ENCODE assay signal across 13 mouse cellular contexts in genomic region chr16:84558113-84558917, GRCm38 (mm10). TPM values are rescaled to one million over a fixed set of nuclear protein-coding genes. Genes with fewer than 3 reads are reported as not detected.
DNase-seq lines count a peak whose midpoint lies in the region; ATAC-seq and TF ChIP-seq lines count a peak whose summit lies in the region.
"Had no signal": no experiment of that assay in that cellular context is flagged by ENCODE, and none has a peak within 500 bp of the region (broad histone marks: within the 10 kb centered on the region; RNA-seq: fewer than 3 reads in every experiment).

No protein-coding gene starts in this region.

- no peaks in the 10 kb centered on the region for H3K4me1 ChIP-seq in heart, embryonic 12.5 days (replicated peaks)
- no peaks in the 10 kb centered on the region for H3K4me1 ChIP-seq in lung, embryonic 15.5 days
- no peaks in the 10 kb centered on the region for H3K4me1 ChIP-seq in lung, adult 2 months (ENCODE audit: control insufficient read depth, insufficient read depth, low read length)
- H3K4me1 ChIP-seq in forebrain, embryonic 14.5 days (ENCODE audit: control insufficient read depth, insufficient read depth, low read length) = no peaks in the 10 kb centered on the region
- H3K4me1 ChIP-seq in neural tube, embryonic 13.5 days (replicated peaks) = peaks cover 14% of the 10 kb centered on the region; the same call in 1 of the 2 replicates
- H3K4me1 ChIP-seq: megakaryocyte, embryonic 14.5 days had no signal

- H3K9me3 ChIP-seq in heart, embryonic 12.5 days (replicated peaks) = no peaks in the 10 kb centered on the region
- no peaks in the 10 kb centered on the region for H3K9me3 ChIP-seq in lung, embryonic 15.5 days
- no peaks in the 10 kb centered on the region for H3K9me3 ChIP-seq in forebrain, embryonic 14.5 days (replicated peaks; ENCODE audit: control insufficient read depth, low read length)
- H3K9me3 ChIP-seq in neural tube, embryonic 13.5 days = no peaks in the 10 kb centered on the region
- H3K9me3 ChIP-seq: megakaryocyte, embryonic 14.5 days had no signal

- no peak for DNase-seq in heart, adult 11 months
- DNase-seq in lung, adult 2 months = no peak
- peak; percentile 23 for DNase-seq in forebrain, embryonic 14.5 days (ENCODE audit: low spot score)
- no peak for DNase-seq in spleen, adult 12 weeks (ENCODE audit: low spot score)
- no peak for DNase-seq in layer of hippocampus, postnatal 14 days (ENCODE audit: low spot score in 2 of 2)
- DNase-seq: gastrocnemius, postnatal 36 days; layer of hippocampus, postnatal 36 days had no signal

- TF ChIP-seq CTCF in lung, adult 2 months (IDR thresholded peaks at IDR 0.05; ENCODE audit: insufficient read depth, low read length) = no peak

- 45% methylated on average over 20 of the region's 20 CpGs for WGBS in heart, embryonic 12.5 days
- WGBS in lung, embryonic 15.5 days = 39% methylated on average over 20 of the region's 20 CpGs
- 52% methylated on average over 20 of the region's 20 CpGs for WGBS in lung, adult 2 months
- WGBS in forebrain, embryonic 14.5 days = 61% methylated on average over 20 of the region's 20 CpGs
- 56% methylated on average over 20 of the region's 20 CpGs for WGBS in neural tube, embryonic 13.5 days

- H3K36me3 ChIP-seq in heart, embryonic 12.5 days = no peaks in the 10 kb centered on the region
- H3K36me3 ChIP-seq in lung, embryonic 15.5 days = no peaks in the 10 kb centered on the region
- H3K36me3 ChIP-seq in forebrain, embryonic 14.5 days (ENCODE audit: control insufficient read depth, insufficient read depth, low read length) = no peaks in the 10 kb centered on the region
- H3K36me3 ChIP-seq in neural tube, embryonic 13.5 days = no peaks in the 10 kb centered on the region

- H3K4me2 ChIP-seq in heart, embryonic 12.5 days = peak overlapping the region; percentile 50
- H3K4me2 ChIP-seq in lung, embryonic 15.5 days = peak overlapping the region; percentile 20; the same call in 1 of the 2 replicates
- peak overlapping the region; percentile 17; the same call in 1 of the 2 replicates for H3K4me2 ChIP-seq in forebrain, embryonic 14.5 days (ENCODE audit: low read length)
- peak overlapping the region; percentile 38 for H3K4me2 ChIP-seq in neural tube, embryonic 13.5 days
- H3K4me2 ChIP-seq: liver, embryonic 11.5 days had no signal

- peak overlapping the region; percentile 30; the same call in 1 of the 2 replicates for H3K9ac ChIP-seq in heart, embryonic 12.5 days
- H3K9ac ChIP-seq in lung, embryonic 15.5 days = no peak overlapping the region
- no peak overlapping the region for H3K9ac ChIP-seq in forebrain, embryonic 14.5 days (ENCODE audit: low read length)
- H3K9ac ChIP-seq in neural tube, embryonic 13.5 days = peak overlapping the region; percentile 39

- no peak for ATAC-seq in heart, embryonic 12.5 days (ENCODE audit: insufficient number of reproducible peaks, low FRiP score)
- ATAC-seq in lung, embryonic 15.5 days (ENCODE audit: borderline replicate concordance, extremely low read depth, low FRiP score, low TSS enrichment) = no peak
- ATAC-seq in forebrain, embryonic 14.5 days = no peak
- peak; percentile 78 for ATAC-seq in neural tube, embryonic 13.5 days (ENCODE audit: low read depth)
- ATAC-seq: intestine, postnatal 0 days had no signal

- TF ChIP-seq POLR2A in lung, adult 2 months (IDR thresholded peaks at IDR 0.05; ENCODE audit: borderline replicate concordance, extremely low read depth, low read depth, low read length) = no peak

- no peak overlapping the region for H3K4me3 ChIP-seq in heart, embryonic 12.5 days
- H3K4me3 ChIP-seq in lung, embryonic 15.5 days = no peak overlapping the region
- no peak overlapping the region for H3K4me3 ChIP-seq in lung, adult 2 months (replicated peaks; ENCODE audit: extremely low read depth, low read depth, low read length)
- no peak overlapping the region for H3K4me3 ChIP-seq in forebrain, embryonic 14.5 days (ENCODE audit: low read depth, low read length)
- H3K4me3 ChIP-seq in neural tube, embryonic 13.5 days = 0 out of 2 replicates have a peak overlapping the region, but pooled peaks have one; percentile 8
- H3K4me3 ChIP-seq: megakaryocyte, embryonic 14.5 days had no signal

- no peak overlapping the region for H3K27ac ChIP-seq in heart, embryonic 12.5 days (ENCODE audit: poor library complexity, severe bottlenecking)
- no peak overlapping the region for H3K27ac ChIP-seq in lung, embryonic 15.5 days
- no peak overlapping the region; the same call in 1 of the 2 replicates for H3K27ac ChIP-seq in forebrain, embryonic 14.5 days (ENCODE audit: low read depth, low read length)
- peak overlapping the region; percentile 42 for H3K27ac ChIP-seq in neural tube, embryonic 13.5 days (replicated peaks)

- no peaks in the 10 kb centered on the region for H3K27me3 ChIP-seq in heart, embryonic 12.5 days (replicated peaks)
- H3K27me3 ChIP-seq in lung, embryonic 15.5 days = no peaks in the 10 kb centered on the region
- H3K27me3 ChIP-seq in forebrain, embryonic 14.5 days (replicated peaks; ENCODE audit: control insufficient read depth, insufficient read depth, low read length) = no peaks in the 10 kb centered on the region
- no peaks in the 10 kb centered on the region for H3K27me3 ChIP-seq in neural tube, embryonic 13.5 days
- H3K27me3 ChIP-seq: megakaryocyte, embryonic 14.5 days had no signal

RNA-seq across cellular contexts. Expression of gene A730009L09Rik, which starts 43.4 kb away (rescaled TPM):
- not detected in 2 replicates for polyA plus RNA-seq in heart, embryonic 12.5 days (2016; fragmentation: Nextera tagmentation; extraction: Ambion mirVana)
- polyA plus RNA-seq in lung, embryonic 15.5 days (2015; fragmentation: Nextera tagmentation; extraction: Ambion mirVana) = not detected in 2 replicates
- polyA plus RNA-seq in lung, adult 2 months (2012; rRNA removed) = not detected in 2 replicates
- not detected in 2 replicates for polyA plus RNA-seq in forebrain, embryonic 14.5 days (2014; fragmentation: Nextera tagmentation; extraction: Ambion mirVana)
- polyA plus RNA-seq in neural tube, embryonic 13.5 days (2015; fragmentation: Nextera tagmentation; extraction: Ambion mirVana) = not detected in 2 replicates
- total RNA-seq in layer of hippocampus, postnatal 14 days (2021) = 1 to 10 TPM in 1 of 2 experiments, under 1 TPM in 1; 0.60 to 1.7 TPM
- total RNA-seq: gastrocnemius, postnatal 36 days had no signal
- polyA plus RNA-seq: intestine, postnatal 0 days; liver, embryonic 11.5 days had no signal

Comparison
In these comparisons a context has a peak if more than half of its experiments do, and no peak if none do; other contexts are left out.
1. H3K9ac ChIP-seq: peak in heart, embryonic 12.5 days (single experiment) and neural tube, embryonic 13.5 days (single experiment); none in lung, embryonic 15.5 days (single experiment) and forebrain, embryonic 14.5 days (single experiment).
2. Peak in every context shown above with its lines, with median percentiles within 50 percentile points of each other: H3K4me2 ChIP-seq.